Mouse (Mus musculus) heart, embryonic 15.5 days (tissue): Measurements from ENCODE around the gene Adh7. TPM values are rescaled to one million over a fixed set of nuclear protein-coding genes. Genes with fewer than 3 reads are reported as not detected.

Experiments
- polyA plus RNA-seq: library from polyadenylated mRNA; unstranded; fragments of >200 nt; fragmentation: Nextera tagmentation; extraction: Ambion mirVana; gene quantifications from 2 replicates; pipeline ENCODE4 v1.2.1, GENCODE M21; 2015

Gene Adh7
- polyA plus RNA-seq, 1 experiment from 2014 or later, result 0.11 TPM

Other genes with a start within 250 kb of the Adh7 start
- gene Dapp1, start 236.2 kb upstream of the Adh7 start, polyA plus RNA-seq, result 18.4 TPM in 2 replicates
- gene 1110002E22Rik, start 152.7 kb upstream of the Adh7 start, polyA plus RNA-seq, result 13.8 and 16.0 TPM in 2 replicates
- 0.47 and 0.58 TPM in 2 replicates for gene Gm5105, start 150.4 kb upstream of the Adh7 start, polyA plus RNA-seq
- 6.9 and 8.3 TPM in 2 replicates for gene Trmt10a, start 74.3 kb upstream of the Adh7 start, polyA plus RNA-seq
- gene Mttp, start 72.8 kb upstream of the Adh7 start, polyA plus RNA-seq, result 6.0 and 6.8 TPM in 2 replicates
- gene 4930579F01Rik, start 23.9 kb upstream of the Adh7 start, polyA plus RNA-seq, result not detected in 2 replicates
- gene Adh1, start 43.2 kb downstream of the Adh7 start, polyA plus RNA-seq, result 27.4 and 59.6 TPM in 2 replicates
- not detected in 2 replicates for gene Adh6a, start 95.5 kb downstream of the Adh7 start, polyA plus RNA-seq
- gene Adh6b, start 124.0 kb downstream of the Adh7 start, polyA plus RNA-seq, result 1.9 and 2.5 TPM in 2 replicates
- not detected in 2 replicates for gene Adh4, start 197.7 kb downstream of the Adh7 start, polyA plus RNA-seq
- gene Adh5, start 225.3 kb downstream of the Adh7 start, polyA plus RNA-seq, result 152 and 163 TPM in 2 replicates